Mouse (Mus musculus): ENCODE data around the gene Cacna1f. TPM values are rescaled to one million over a fixed set of nuclear protein-coding genes. Genes with fewer than 3 reads are reported as not detected.

Cacna1f gene
- total RNA-seq, 2 experiments from 2014 or later = not detected

- no peak for DNase-seq
Measured at GRCm38 (mm10) chrX:7632560-7632959, 25.7 kb downstream of the Cacna1f start.

GRCm38 (mm10) chrX:7635101-7635500, 28.2 kb downstream of the Cacna1f start:
- DNase-seq = no peak

GRCm38 (mm10) chrX:7638401-7639091, 31.7 kb downstream of the Cacna1f start, which contains the start of gene Syp:
Gene Syp, plus strand, starts transcription at chrX:7638471.
- peak; percentile 90 for DNase-seq

GRCm38 (mm10) chrX:7639536-7640325, 32.8 kb downstream of the Cacna1f start:
- no peak for DNase-seq

GRCm38 (mm10) chrX:7640785-7641184, 33.9 kb downstream of the Cacna1f start:
- no peak for DNase-seq

- peak; percentile 87 for DNase-seq
Measured at GRCm38 (mm10) chrX:7645349-7645748, 38.5 kb downstream of the Cacna1f start.

GRCm38 (mm10) chrX:7648671-7649304, 41.9 kb downstream of the Cacna1f start:
- DNase-seq = peak; percentile 84

- DNase-seq = peak; percentile 76
Measured at GRCm38 (mm10) chrX:7657221-7657639, 50.3 kb downstream of the Cacna1f start, which contains the start of gene Prickle3. Gene Prickle3, plus strand, starts transcription at chrX:7657260.

- DNase-seq = peak; percentile 79
Measured at GRCm38 (mm10) chrX:7658031-7658784, 51.3 kb downstream of the Cacna1f start.

GRCm38 (mm10) chrX:7658785-7659589, 52.1 kb downstream of the Cacna1f start:
- DNase-seq = peak; percentile 31

- no peak for DNase-seq
Measured at GRCm38 (mm10) chrX:7661086-7661485, 54.2 kb downstream of the Cacna1f start.

GRCm38 (mm10) chrX:7662936-7663335, 56.1 kb downstream of the Cacna1f start:
- DNase-seq = no peak

- peak; percentile 53 for DNase-seq
Measured at GRCm38 (mm10) chrX:7664791-7665190, 57.9 kb downstream of the Cacna1f start.

- no peak for DNase-seq
Measured at GRCm38 (mm10) chrX:7665739-7666502, 59.0 kb downstream of the Cacna1f start.

GRCm38 (mm10) chrX:7670390-7670881, 63.6 kb downstream of the Cacna1f start:
- DNase-seq = peak; percentile 80

- peak; percentile 73 for DNase-seq
Measured at GRCm38 (mm10) chrX:7670921-7671623, 64.2 kb downstream of the Cacna1f start, which contains the start of gene Plp2. Gene Plp2, minus strand, starts transcription at chrX:7671390.

GRCm38 (mm10) chrX:7672739-7673138, 65.9 kb downstream of the Cacna1f start:
- no peak for DNase-seq

- DNase-seq = peak; percentile 49
Measured at GRCm38 (mm10) chrX:7673578-7674281, 66.8 kb downstream of the Cacna1f start.
